Mouse (Mus musculus) cerebellum, adult 2 months (tissue): Measurements from ENCODE around the gene Nectin1. TPM values are rescaled to one million over a fixed set of nuclear protein-coding genes. Genes with fewer than 3 reads are reported as not detected.

ENCODE experiments used
- DNase-seq, 2 experiments: peaks; one replicate each; pipeline ENCODE4 v3.0.0; 2021
- H3K27ac ChIP-seq: fragments of 200-500 bp; 2 replicates; pipeline ENCODE4 v1.5.1; 2012; ENCODE audit warnings: low read length, control low read depth, inconsistent platforms; ENCODE audit not compliant: insufficient read depth
- H3K27me3 ChIP-seq: fragments of 200-500 bp; 2 replicates; pipeline ENCODE4 v1.6.1; 2012; ENCODE audit warnings: inconsistent platforms, mild to moderate bottlenecking, low read length, moderate library complexity; ENCODE audit not compliant: control insufficient read depth, insufficient read depth
- H3K4me1 ChIP-seq: fragments of 200-500 bp; 2 replicates; pipeline ENCODE4 v1.6.1; 2011; ENCODE audit warnings: low read length; ENCODE audit not compliant: control insufficient read depth, insufficient read depth
- H3K4me3 ChIP-seq: fragments of 200-500 bp; replicated peaks from 2 replicates; pipeline ENCODE3; 2011; ENCODE audit warnings: mild to moderate bottlenecking, low read depth, low read length, control low read depth; ENCODE audit not compliant: insufficient read depth
- CTCF ChIP-seq: fragments of 200-500 bp; IDR thresholded peaks from 2 replicates; pipeline ENCODE4 v1.5.1; 2011; ENCODE audit warnings: low read depth, mild to moderate bottlenecking, control low read depth, low read length, moderate library complexity, borderline replicate concordance; ENCODE audit not compliant: insufficient read depth
- POLR2A ChIP-seq: fragments of 200-500 bp; IDR thresholded peaks from 2 replicates; pipeline ENCODE4 v1.6.1; 2011; ENCODE audit warnings: low read length, control low read depth, borderline replicate concordance; ENCODE audit not compliant: insufficient read depth
- WGBS: fragments of 180-500 bp; shearing (Covaris S2); methylation state at CpG from one replicate; pipeline ENCODE4 v1.1.7; 2018; 5-methylcytosine and 5-hydroxymethylcytosine counted together
- polyA plus RNA-seq: library from polyadenylated mRNA; depleted of rRNA; stranded (reverse); fragments of >200 nt; gene quantifications from 2 replicates; pipeline ENCODE4 v1.2.3, GENCODE M21; 2012

The Nectin1 gene
- polyA plus RNA-seq, 1 experiment: 28.9 TPM

GRCm38 (mm10) chr9:43757972-43758965, 14.5 kb downstream of the Nectin1 start:
- no peak overlapping the region for H3K27ac ChIP-seq
- WGBS: 61% methylated on average over 5 of the region's 5 CpGs
- no peak overlapping the region for H3K4me3 ChIP-seq
- H3K4me1 ChIP-seq: peaks cover 25% of the 10 kb centered on the region
- H3K27me3 ChIP-seq: no peaks in the 10 kb centered on the region
- no peak for TF ChIP-seq CTCF
- no peak for TF ChIP-seq POLR2A
- peak; percentile 43 to 46 for DNase-seq

GRCm38 (mm10) chr9:43760078-43760477, 16.3 kb downstream of the Nectin1 start:
- peaks cover 27% of the 10 kb centered on the region for H3K4me1 ChIP-seq

GRCm38 (mm10) chr9:43761181-43761820, 17.5 kb downstream of the Nectin1 start:
- peaks cover 34% of the 10 kb centered on the region for H3K4me1 ChIP-seq
- 52% methylated on average over 5 of the region's 5 CpGs for WGBS
- H3K27ac ChIP-seq: no peak overlapping the region
- H3K4me3 ChIP-seq: no peak overlapping the region
- no peak for TF ChIP-seq POLR2A
- TF ChIP-seq CTCF: no peak
- H3K27me3 ChIP-seq: no peaks in the 10 kb centered on the region
- peak in 1 of 2 experiments; percentile 61 for DNase-seq

More at GRCm38 (mm10) chr9:43760078-43760477, 16.3 kb downstream of the Nectin1 start:
- Histone ChIP-seq H3K27ac (no peak overlapping the region), H3K4me3 (no peak overlapping the region), H3K27me3 (no peaks in the 10 kb centered on the region)
- WGBS: 41% methylated on average over 12 of the region's 12 CpGs
- TF ChIP-seq CTCF: no peak
- DNase-seq: no peak

GRCm38 (mm10) chr9:43761941-43762340, 18.2 kb downstream of the Nectin1 start:
- H3K4me3 ChIP-seq: no peak overlapping the region
- no peak overlapping the region for H3K27ac ChIP-seq
- H3K4me1 ChIP-seq: peaks cover 34% of the 10 kb centered on the region
- DNase-seq: no peak
- TF ChIP-seq CTCF (no peak), POLR2A (no peak)
- 75% methylated on average over 3 of the region's 3 CpGs for WGBS
- H3K27me3 ChIP-seq: no peaks in the 10 kb centered on the region

GRCm38 (mm10) chr9:43765419-43766179, 21.8 kb downstream of the Nectin1 start:
- H3K4me1 ChIP-seq: peaks cover 25% of the 10 kb centered on the region
- H3K27ac ChIP-seq: no peak overlapping the region
- WGBS: 57% methylated on average over 14 of the region's 14 CpGs
- no peaks in the 10 kb centered on the region for H3K27me3 ChIP-seq
- TF ChIP-seq CTCF (no peak), POLR2A (no peak)
- H3K4me3 ChIP-seq: no peak overlapping the region
- peak in 1 of 2 experiments; percentile 47 for DNase-seq

GRCm38 (mm10) chr9:43768779-43769178, 25.0 kb downstream of the Nectin1 start:
- H3K4me3 ChIP-seq: no peak overlapping the region
- DNase-seq: no peak
- TF ChIP-seq CTCF: no peak
- no peak for TF ChIP-seq POLR2A
- H3K27me3 ChIP-seq: no peaks in the 10 kb centered on the region
- H3K27ac ChIP-seq: no peak overlapping the region
- peaks cover 16% of the 10 kb centered on the region for H3K4me1 ChIP-seq
- 47% methylated on average over 4 of the region's 4 CpGs for WGBS

GRCm38 (mm10) chr9:43769228-43769627, 25.4 kb downstream of the Nectin1 start:
- Histone ChIP-seq H3K4me3 (no peak overlapping the region), H3K4me1 (peaks cover 16% of the 10 kb centered on the region), H3K27ac (no peak overlapping the region), H3K27me3 (no peaks in the 10 kb centered on the region)
- 79% methylated on average over 7 of the region's 7 CpGs for WGBS
- no peak for DNase-seq
- TF ChIP-seq CTCF: no peak
- no peak for TF ChIP-seq POLR2A
